Mouse (Mus musculus) layer of hippocampus, adult 18-20 months (tissue): ENCODE measurements around the gene Zfp709. TPM values are rescaled to one million over a fixed set of nuclear protein-coding genes. Genes with fewer than 3 reads are reported as not detected.
A peak's percentile ranks its signal among the peaks of the same experiment; 100 is the strongest.
"Not testable (repeated sequence)": the region's sequence is repeated elsewhere in the genome, so short reads cannot be mapped to it uniquely, and the experiment has no call there.

ENCODE experiments used
- DNase-seq, 2 experiments: peaks; one replicate each; pipeline ENCODE4 v3.0.0; 2022; ENCODE audit warnings: low spot score in 2 of 2
- total RNA-seq, 2 experiments: library from RNA; stranded (reverse); gene quantifications; 2 replicates each; pipeline ENCODE4 v1.2.3; 2021

Gene Zfp709
- total RNA-seq, 2 experiments from 2014 or later, result 11.5 to 11.6 TPM

- peak; percentile 94 to 97 for DNase-seq
Measured at GRCm38 (mm10) chr8:71922567-71923401, 41.0 kb downstream of the Zfp709 start.

GRCm38 (mm10) chr8:71925791-71926190 lies 44.0 kb downstream of the Zfp709 start:
- DNase-seq, result no peak

- no peak for DNase-seq
Measured at GRCm38 (mm10) chr8:71926551-71926950, 44.7 kb downstream of the Zfp709 start.

GRCm38 (mm10) chr8:71927779-71928178 lies 46.0 kb downstream of the Zfp709 start:
- DNase-seq, result peak in 1 of 2 experiments; percentile 34

- DNase-seq, result not testable (repeated sequence)
Measured at GRCm38 (mm10) chr8:71938037-71938436, 56.2 kb downstream of the Zfp709 start.

GRCm38 (mm10) chr8:71940293-71941208 lies 58.7 kb downstream of the Zfp709 start:
- DNase-seq, result no peak

- DNase-seq, result no peak
Measured at GRCm38 (mm10) chr8:71941776-71942175, 60.0 kb downstream of the Zfp709 start.

Other genes starting within 250 kb of the Zfp709 start
- 100 to 1,000 TPM; 226 to 246 TPM for gene Unc13a, start 210.3 kb upstream of the Zfp709 start, total RNA-seq
- gene Jak3, start 205.7 kb upstream of the Zfp709 start, total RNA-seq, result 1 to 10 TPM; 3.7 to 4.4 TPM
- gene Insl3, start 192.8 kb upstream of the Zfp709 start, total RNA-seq, result 1 to 10 TPM; 1.7 to 1.8 TPM
- gene B3gnt3, start 180.2 kb upstream of the Zfp709 start, total RNA-seq, result under 1 TPM; 0.33 to 0.59 TPM
- gene Fcho1, start 156.3 kb upstream of the Zfp709 start, total RNA-seq, result 10 to 100 TPM; 94.9 to 99.9 TPM
- gene Zfp882, start 26.6 kb downstream of the Zfp709 start, total RNA-seq, result 10 to 100 TPM; 15.2 to 16.2 TPM
- gene Zfp617, start 26.6 kb downstream of the Zfp709 start, total RNA-seq, result 10 to 100 TPM; 24.5 to 26.0 TPM
- 10 to 100 TPM; 16.7 to 20.0 TPM for gene Zfp961, start 69.0 kb downstream of the Zfp709 start, total RNA-seq
- gene Cyp4f18, start 127.6 kb downstream of the Zfp709 start, total RNA-seq, result not detected
- gene Olfr372, start 159.2 kb downstream of the Zfp709 start, total RNA-seq, result not detected
- not detected for gene Olfr373, start 201.2 kb downstream of the Zfp709 start, total RNA-seq
- gene Olfr374, start 225.0 kb downstream of the Zfp709 start, total RNA-seq, result not detected